Mouse (Mus musculus) embryonic fibroblast, embryonic 13.5 days (primary cell): Measurements from ENCODE around the gene Vmn1r185.

Experiments
- CTCF ChIP-seq: IDR thresholded peaks from 2 replicates; pipeline ENCODE4 v1.5.1; 2011; ENCODE audit warnings: mild to moderate bottlenecking, control low read depth, low read length, moderate library complexity, borderline replicate concordance; ENCODE audit not compliant: insufficient read depth
- POLR2A ChIP-seq: IDR thresholded peaks from 2 replicates; pipeline ENCODE4 v1.6.1; 2011; ENCODE audit warnings: low read depth, mild to moderate bottlenecking, control low read depth, low read length, moderate library complexity

- no peak for TF ChIP-seq POLR2A
- TF ChIP-seq CTCF = no peak
Measured at GRCm38 (mm10) chr7:26666011-26666410, 47.7 kb upstream of the Vmn1r185 start.
